Mouse (Mus musculus): ENCODE measurements around the gene Gabpb2.

Gabpb2 gene

DNA sequence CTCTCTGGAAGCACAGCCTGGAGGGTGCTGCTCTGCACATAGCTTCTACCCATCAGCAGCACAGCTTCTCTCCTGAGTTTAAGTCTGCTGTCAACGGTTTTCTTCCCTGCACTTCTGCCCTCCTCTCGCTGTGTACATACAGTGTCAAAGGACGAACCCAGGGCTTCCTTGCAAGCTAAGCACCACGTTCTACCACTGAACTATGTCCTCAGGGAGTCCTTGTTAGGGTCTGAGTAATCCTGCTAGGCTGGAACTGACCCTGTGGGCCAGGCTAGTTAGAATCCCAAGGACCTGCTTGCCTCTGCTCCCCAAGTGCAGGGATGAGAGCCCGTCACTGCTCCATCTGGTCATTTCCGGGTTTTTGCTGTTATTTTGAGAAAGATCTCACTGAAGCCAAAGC is 30.8 kb downstream of the Gabpb2 start:
- no peak for DNase-seq

DNA sequence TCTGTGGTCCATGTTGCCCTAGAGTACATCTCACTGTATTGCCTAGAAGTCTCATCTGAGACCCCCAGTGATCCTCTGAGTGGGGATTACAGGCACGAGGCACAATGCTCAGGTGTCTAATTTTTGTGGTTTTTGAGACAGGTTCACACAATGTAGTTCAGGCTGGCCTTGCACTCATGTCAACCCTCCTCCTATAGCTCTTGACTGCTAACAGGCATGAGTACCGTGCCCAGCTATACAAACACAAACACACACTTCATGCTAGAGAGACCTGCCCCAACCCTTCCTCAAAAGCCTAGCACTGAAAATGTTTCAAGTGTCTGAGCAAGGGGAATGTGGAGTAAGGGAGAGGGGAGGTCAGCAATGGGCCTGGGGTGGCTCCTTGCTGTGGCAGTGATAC is 31.6 kb downstream of the Gabpb2 start:
- no peak for DNase-seq

DNA sequence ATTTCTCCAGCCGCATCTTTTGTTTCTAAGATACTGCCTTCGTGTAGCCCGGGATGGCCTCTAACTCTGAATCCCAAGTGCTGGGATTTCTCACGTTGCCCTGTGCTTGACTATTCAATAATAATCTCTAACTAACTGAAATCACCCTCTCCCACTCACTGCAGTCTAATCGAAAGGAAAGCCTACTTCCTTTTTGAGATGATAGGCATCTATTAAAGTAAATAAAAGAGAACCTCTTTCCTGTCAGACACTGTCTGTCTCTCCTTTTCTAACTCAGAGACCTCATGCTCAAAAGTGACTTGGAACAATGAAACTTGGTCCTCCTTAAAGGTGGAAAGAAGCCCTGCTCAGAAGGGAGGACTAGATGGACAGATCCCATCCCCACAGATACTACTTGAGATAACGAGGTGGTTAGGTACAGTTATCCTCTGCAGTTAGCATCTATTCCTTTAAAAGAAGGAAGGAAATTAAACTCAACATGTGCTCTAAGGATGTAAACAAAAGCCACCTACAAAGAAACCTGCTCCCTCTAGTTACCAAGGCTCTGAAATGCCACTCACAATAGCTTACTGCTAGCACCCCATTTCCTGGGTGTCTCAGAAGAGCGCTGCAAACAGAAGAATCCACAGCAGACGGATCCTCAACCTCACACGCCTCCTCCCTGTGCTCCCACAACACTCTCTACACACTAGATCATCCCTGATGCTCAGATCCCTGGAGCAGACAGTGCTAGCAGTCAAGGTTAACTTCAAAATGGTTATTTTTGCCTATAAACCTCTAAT is 32.7 kb downstream of the Gabpb2 start:
- DNase-seq = no peak

DNA sequence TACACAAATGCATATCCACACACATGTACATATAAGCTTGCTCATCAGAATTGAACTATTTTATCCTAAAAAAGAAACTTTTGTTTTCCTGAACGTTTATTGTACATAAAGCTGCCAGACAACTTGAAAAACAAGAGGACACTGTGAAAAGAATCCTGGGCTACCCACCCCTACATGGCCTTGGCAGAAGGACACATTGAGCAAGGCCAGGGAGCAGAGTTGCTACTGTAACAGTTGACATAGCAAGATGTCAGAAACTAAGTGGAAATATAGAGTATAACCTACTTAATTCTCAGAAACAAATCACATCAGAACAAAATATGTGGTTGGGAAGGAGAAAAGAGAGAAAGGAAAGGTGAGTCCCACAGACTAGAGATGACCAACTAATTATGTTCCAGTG is 35.9 kb downstream of the Gabpb2 start:
- no peak for DNase-seq

DNA sequence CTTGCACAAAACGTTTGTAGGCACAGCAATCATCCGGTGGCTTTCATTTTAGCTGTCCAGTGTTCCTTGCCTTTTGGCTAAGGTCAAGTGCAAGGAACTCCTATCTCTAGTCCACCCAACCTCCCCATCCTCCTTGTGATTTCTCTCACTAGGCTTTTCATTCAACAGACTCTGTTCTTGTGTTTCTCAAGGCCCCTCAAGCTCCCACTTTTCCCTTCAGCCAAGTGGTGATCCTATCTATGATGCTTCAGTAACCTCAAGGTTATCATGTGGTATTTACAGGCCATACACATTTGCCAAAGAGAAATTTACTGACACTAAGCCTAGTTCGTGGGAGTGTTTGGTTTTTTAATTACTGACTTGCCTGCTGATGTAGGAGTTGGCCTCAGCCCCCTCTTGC is 37.8 kb downstream of the Gabpb2 start:
- DNase-seq = no peak

DNA sequence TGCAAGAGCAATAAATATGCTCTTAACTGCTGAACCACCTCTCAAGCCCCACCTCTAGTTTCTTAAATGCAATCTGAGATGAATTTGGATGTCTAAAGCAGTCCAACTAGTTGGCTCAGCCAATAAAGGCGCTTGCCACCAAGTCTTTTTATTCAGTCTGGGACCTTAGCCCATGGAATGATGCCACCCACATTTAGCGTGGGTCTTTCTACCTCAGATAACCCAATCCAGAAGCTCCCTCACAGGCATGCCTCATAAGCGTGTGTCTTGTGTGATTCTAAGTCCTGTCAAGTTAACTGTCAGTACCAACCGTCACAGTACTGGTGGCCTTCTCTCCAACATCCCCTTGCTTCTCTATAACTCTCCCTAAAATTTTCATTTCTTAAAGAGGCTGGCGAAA is 38.8 kb downstream of the Gabpb2 start:
- DNase-seq = no peak

DNA sequence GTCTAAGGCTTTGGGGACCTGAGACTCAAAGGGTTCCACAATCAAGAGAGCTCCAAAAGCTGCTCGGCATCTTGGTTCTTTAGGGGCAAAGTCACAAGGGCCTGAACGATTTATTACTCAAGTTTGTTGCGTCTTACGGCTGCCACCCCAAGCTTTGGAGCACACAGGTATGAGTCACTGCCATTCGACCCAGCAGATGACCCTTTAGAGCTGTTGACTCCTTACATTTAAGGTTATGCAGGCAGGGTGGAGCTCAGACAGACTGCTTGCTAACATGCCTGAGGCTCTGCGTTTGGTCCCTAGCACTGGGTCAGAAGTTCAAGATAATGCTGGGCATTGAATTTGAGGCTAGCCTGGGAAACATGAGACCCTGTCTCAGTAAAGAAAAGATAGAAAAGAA is 40.1 kb downstream of the Gabpb2 start:
- DNase-seq = no peak

DNA sequence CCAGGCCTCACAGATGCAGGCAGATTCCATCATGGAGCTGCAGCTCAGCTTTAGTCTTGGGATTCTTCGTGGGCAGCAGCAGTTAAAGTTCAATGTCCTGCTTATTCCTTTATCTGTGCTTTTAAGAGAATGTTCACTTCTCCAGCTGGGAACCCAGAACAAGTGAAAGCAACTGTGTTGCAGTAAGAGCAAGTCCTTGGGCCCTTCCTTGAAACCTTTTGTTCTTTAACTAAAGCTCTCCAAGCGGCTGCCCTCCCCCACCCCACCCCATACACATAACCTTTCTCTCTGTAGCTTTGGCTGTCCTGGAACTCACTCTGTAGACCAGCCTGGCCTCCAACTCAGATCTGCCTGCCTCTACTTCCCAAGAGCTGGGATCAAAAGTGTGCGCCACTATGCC is 41.2 kb downstream of the Gabpb2 start:
- DNase-seq = no peak

DNA sequence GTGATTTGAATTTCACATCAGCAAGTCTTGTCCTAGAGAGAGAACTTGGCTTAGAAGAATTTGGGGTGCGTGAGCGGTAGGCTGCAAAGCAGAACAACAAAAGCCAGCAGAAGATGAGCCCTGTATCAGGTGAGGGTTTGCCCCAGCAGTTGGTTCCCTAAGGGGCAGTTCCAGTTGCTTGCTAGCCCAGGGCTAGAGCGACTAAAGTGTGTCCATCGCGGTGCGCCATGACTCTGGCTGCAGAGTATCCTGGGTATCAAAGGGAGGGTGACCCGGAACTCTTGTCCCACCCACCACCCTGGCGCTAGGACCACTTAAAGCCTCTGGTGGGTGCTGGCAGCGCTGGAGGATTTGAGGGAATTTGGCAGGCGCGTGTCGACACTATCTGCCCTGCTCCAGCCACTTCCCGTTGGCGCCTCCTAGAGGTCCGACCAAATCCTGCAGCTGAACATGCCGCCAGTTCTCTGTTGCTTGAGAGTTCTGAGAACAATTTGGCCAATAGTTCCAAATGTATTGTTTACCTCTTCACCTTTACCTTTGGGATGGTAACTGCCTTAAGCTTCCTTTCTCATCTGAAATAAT is 43.6 kb downstream of the Gabpb2 start:
- DNase-seq = peak; percentile 92

DNA sequence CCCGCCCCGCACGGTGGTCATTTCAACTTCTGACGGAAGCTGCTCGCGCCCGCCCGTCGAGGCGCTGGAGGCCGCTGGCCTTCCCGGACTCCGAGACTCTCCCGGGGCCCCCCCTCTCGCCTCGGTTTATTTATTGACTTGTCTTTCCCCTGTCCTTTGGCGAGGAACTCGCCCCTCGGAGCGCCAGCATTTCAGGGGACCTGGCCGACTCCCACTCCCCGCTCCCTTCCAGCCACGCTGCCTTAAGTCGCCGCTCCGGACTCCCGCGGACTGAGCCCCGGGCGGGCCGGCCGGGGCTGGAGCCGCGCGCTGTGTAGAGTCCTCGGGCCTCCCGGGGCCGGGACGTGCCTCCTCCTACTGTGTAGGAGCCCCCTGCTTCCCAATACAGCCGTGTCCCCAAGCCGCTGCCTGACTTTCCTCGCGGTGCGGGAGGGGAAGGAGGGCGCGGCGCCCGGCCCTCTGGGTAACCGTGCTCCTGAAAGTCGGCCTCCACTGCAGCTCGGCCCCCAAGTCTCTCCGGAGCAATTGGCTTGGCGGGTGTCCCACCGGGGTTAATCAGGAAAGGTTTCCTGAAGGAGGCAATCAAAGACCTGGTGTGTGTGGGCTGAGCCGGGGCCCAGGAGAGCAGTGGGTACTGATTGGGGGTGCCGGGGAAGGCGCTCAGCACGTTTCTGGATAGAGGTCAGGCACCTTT is 44.3 kb downstream of the Gabpb2 start:
- no peak for DNase-seq

DNA sequence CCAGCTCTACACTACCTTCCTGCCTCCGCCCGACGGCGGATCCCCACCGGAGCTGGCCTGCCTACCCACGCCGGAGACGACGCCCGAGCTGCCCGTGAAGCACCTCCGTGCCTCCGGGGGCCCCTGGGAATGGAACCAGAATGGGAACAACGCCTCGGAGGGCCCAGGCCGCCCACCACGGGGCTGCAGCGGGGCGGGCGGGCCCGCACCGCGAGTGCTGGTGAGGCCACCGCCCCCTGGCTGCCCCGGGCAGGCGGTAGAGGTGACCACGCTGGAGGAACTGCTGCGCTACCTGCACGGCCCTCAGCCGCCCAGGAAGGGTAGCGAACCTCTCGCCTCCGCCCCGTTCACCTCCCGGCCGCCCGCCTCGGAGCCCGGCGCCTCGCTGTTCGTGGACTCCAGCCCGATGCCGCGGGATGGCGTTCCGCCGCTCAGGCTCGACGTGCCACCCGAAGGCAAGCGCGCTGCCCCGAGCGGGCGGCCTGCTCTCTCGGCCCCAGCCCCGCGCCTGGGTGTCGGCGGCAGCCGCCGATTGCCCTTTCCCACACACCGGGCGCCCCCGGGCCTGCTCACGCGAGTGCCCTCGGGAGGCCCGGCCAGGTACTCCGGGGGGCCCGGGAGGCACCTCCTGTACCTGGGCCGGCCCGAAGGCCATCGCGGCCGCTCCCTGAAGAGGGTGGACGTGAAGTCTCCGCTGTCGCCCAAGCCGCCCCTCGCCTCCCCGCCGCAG is 45.0 kb downstream of the Gabpb2 start:
- DNase-seq = no peak

DNA sequence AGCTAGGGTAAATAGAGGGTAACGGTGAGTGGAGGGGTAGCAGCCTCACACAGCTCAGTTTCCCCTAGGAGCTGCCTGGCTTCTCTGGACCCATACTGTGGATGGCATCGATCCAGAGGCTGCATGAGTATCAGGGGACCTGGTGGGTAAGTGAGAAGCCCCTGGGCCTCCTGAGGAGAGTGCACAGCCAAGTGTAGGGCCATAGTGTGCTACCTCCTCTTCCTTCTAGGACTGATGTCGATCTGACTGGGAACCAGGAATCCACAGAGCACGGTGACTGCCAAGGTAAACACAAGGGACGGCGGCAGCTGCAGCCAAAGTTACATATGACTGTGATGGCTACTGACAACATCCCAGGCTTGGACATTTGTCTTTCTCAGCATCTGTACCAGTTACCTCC is 46.6 kb downstream of the Gabpb2 start:
- DNase-seq = no peak

DNA sequence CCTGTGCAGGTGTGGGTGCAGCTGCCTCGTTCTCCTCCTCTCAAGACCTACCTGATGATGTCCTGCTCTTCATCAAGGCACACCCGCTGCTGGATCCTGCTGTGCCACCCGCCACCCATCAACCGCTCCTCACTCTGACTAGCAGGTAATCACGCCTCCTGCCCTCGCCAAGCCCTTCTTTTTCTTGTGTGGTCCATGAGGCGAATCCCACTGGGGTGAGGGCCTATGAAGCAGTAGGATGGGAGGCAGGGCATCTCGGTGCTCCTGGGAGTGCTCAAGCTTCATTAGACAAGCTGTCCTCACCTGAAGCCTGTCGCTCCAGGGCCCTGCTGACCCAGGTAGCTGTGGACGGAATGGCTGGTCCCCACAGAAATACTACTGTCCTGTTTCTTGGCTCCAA is 47.7 kb downstream of the Gabpb2 start:
- no peak for DNase-seq

DNA sequence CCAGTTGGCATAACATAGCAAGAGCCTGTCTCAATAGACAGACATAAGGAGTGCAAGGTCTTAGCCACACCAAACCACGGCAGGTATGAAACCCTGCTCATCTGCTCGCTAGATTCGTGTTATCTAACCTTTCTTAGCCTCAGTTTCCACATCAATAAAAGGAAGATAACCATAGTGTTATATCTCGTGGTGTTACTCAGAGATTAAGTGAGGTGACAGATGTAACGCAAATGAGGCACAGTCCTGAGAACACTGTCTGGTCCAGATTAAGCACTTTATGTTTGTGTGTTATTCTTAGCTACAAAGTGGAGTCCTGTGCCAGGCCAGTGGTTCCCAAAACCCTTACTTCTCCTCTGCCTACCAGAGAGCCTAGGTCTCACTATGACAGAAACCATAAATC is 52.9 kb downstream of the Gabpb2 start:
- DNase-seq = no peak

DNA sequence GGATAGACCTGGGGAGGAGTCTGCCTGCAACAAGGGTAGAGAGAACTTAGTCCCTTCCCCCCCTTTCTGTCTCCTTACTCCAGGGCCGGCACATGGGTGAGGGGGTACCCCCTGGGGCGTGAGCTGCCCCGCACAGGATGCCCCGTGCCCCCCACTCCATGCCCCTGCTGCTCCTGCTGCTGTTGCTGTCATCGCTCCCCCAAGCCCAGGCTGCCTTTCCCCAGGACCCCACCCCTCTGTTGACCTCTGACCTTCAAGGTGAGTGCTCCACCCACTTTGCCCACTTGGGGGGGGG is 53.5 kb downstream of the Gabpb2 start:
- no peak for DNase-seq

DNA sequence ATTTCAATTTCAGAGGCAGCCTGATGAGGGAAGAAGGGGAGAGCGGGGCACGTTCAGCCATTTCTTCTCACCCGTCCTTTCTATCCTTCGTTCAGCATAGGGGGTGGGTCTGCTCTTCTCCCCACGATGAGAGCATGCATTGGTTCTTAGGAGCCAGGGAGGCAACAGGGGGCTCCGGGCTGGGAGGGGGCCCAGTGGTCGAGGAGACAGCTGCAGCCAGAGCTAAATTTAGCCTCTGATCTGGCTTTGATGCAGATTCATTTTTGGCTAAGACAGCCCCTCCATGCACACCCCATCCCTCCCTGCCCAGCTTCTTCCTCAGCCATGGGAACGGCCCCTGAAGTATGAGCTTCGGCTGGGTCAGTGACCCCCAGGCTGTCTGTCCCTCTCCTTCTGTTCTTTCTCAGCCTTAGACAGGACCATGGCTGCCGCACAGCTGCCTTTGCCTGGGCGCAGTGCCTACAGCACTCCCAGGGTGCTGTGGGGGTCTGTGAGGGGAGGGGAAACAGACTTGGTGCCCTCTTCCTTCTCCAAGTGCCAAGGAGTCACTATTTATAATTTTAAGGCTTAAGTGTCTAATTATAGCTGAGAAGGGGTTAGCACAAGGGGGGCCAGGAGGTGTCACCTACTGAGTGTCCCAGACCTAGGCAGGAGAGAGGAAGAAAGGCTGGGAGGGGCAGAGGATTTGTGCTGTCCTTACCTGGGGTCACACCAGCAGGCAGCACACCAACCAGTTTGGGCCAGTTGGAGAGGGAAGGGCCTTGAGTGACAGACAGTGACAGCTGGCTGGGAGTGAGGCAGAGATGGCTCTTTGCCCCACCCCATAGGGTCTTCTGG is 54.1 kb downstream of the Gabpb2 start:
- no peak for DNase-seq

DNA sequence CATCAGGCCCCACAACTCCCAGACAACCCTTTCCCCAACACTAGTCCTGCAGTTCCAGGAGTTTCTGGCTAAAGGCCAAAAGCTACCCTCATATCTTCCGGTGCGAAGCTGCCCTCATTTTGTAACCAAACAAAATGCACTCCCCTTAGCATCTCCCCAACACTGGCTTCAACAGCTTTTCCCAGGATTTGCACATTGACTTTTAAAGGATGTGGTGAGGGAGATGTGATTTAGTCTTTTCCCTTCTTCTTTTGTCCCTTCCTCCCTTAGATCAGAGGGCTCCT is 55.4 kb downstream of the Gabpb2 start:
- DNase-seq = no peak

DNA sequence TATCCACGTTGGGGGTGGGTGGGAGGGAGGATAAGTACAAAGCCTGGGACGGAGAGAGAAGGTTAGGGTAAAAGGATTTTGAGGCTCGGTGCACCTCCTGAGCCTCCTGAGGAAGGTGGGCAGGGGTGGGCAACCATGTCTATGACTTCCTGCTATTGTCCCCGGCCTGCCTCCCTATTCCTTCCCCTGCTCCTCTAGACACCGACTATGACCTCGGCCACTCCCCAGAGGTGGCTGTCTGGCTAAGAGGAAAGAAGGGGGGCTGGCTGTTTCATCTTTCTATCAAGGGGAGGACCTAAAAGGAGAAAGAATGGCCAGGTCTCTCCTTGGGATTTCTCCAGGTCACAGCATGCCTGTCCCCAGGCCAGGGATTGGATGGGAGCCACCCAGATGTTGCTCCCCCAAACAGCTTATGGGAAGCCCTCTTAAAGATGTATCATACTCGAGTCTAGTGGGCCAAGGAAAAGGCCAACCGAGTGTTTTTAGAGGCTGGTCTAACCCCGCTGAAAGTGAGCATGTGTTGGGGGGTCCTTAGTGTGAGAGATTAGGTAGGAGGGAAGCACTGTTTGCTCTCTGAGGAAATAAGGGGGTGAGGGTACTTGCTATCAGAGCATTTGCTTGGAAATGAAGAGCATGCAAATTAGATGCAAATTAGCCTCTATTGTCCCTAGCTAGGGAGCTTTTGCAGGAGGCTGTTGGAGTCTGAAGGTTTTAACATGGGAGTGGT is 55.9 kb downstream of the Gabpb2 start:
- no peak for DNase-seq

DNA sequence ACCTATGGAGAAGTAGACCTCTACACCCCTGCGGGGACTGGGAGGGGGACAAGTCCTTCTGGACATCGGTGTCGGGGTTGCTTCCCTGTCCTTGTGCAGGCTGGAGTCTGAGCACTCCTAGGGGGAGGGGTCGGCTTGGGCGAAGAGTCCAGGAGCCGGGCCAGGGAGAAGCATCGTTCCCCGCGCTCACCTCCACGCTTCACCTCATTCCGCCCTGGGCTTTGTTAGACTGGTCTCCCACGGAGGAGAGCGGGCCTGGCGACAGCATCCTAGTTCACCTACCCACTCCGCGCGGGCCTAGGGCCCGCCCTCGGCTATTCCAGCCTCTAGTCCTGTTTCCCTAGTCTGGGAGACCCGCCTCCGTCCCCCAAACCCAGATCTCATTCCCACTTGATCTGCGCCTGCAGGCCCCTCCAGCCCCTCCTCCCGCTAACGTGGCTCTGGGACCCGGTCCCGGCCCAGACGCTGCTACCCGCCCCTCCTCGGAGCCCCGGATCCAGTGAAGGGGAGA is 56.6 kb downstream of the Gabpb2 start:
- DNase-seq = no peak

DNA sequence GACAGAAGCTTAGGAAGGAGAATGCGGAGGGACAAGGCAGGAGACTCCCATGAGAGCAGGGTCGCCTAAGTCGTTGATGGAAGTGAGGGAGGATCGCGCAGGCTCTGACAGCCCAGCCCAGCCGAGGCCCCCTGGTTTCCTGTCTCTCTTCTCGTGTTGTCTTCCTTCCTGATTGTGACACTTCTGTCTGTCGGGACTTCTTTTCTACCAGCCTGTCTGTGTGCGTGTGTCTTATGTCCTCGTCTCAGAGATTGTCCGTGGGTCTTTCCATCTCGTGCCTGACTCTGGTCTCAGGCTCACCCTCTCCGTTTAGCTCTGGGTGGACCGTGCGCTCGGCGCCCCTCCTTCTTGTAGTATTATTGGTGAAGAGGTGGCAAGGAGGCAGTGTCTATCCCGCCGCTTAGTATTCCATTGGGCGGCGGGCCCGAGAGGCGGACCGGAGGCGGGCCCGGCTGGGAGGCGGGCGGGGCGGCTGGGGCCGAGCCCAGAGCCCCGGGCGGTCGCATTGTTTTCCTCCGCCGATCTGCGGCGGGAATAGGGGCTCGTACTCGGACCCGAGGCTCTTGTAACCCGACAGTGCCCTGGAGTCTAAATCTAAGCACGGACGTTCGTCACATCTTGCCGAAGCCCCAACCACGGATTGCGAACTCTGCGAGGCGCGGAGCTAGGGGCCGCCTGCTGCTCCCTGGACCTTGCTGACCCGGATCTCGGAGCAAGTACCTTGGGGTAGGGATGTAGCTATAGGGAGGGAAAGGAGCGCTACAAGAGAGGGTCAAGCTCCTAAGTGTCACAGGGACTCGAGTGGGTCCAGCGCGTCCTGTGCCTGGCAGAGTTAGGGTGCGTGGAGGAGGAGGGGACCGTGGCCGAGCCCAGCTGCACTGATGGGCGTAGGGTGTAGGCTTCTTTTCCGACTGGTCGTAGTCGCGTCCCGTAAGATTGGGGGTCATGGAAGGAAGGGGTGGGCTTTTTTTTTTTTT is 57.4 kb downstream of the Gabpb2 start, which contains the start of gene Sema6c:
Sema6c (plus strand) TSS at position 471 of the 977 bp plus-strand sequence.
- DNase-seq = peak; percentile 94

DNA sequence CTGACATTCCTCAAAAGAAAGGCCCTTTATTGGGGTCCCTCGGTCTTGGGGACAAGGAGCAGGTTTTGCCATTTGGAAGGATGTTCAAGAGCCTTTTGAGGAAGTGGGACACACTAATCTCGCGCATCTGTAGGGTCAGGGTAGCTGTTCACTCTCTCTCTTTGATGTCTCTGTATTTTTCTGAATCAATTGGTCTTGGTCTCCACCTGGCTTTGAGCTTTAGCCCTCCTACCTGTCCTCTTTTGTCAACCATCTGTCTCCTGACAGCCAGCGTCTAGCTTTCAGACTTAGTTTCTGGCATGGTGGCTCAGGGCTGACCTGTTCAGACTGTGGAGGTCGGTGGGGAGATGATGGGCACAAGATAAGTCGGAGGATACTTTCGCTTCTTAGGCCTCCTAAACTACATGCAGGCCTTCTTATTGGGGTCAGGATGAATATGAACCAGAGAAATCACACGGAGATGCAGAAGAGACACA is 58.2 kb downstream of the Gabpb2 start:
- DNase-seq = no peak
